Mouse (Mus musculus): Measurements from ENCODE around the gene Mn1.

DNA sequence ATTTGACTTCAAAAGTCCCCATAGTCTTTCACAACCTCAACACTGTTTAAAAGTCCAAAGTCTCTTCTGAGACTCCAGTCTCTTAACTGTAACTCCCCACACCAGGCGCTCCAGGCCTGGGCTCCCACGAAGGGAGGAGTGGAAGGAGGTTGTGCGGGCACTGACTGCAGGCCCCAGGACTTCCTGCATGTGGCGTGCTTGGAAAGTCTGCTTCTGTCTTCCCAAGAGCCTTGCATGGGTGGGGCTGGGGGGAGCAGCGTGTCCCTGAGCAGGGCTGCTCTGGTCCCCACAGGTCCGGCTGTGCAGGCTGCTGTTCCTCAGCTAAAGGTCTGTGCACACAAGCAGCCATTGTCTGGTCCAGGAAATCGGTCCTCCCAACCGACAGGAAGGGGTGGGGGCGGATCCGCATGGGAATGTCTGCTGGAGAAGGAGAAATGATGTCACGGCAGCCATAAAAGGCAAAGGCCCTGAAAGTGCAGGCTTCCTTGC, 48.7 kb downstream of the Mn1 start:
- TF ChIP-seq CTCF (IDR thresholded peaks at IDR 0.05; ENCODE audit: extremely low read depth, insufficient read depth, low read length) (no peak), POLR2A (IDR thresholded peaks at IDR 0.05; ENCODE audit: extremely low read depth, insufficient read depth, low read length) (no peak)

All from cortical plate, adult 2 months (tissue).